Mouse (Mus musculus) ES-E14 (cell line): ENCODE data around the gene Lypd6b. TPM values are rescaled to one million over a fixed set of nuclear protein-coding genes. Genes with fewer than 3 reads are reported as not detected.

ENCODE experiments used
- DNase-seq: peaks from one replicate; pipeline ENCODE4 v3.0.0-alpha.2; 2013; ENCODE audit warnings: low read depth, low spot score
- H3K27ac ChIP-seq: 2 replicates; pipeline ENCODE4 v1.5.1; 2012; ENCODE audit warnings: low read depth, mild to moderate bottlenecking, low read length, moderate library complexity, mixed read lengths; ENCODE audit not compliant: poor library complexity, insufficient read depth, severe bottlenecking
- H3K36me3 ChIP-seq: 2 replicates; pipeline ENCODE4 v1.6.1; 2012; ENCODE audit warnings: mild to moderate bottlenecking, low read length, moderate library complexity, mixed read lengths; ENCODE audit not compliant: control insufficient read depth, poor library complexity, insufficient read depth, severe bottlenecking
- H3K4me1 ChIP-seq, 2 experiments: fragments of 150-350 bp in 1 of 2; sonication (generic) in 1 of 2; 2 replicates each; pipeline ENCODE4 v1.6.1; 2012; ENCODE audit warnings: low read length in 2 of 2, mild to moderate bottlenecking in 1 of 2, mixed read lengths in 1 of 2; ENCODE audit not compliant: control insufficient read depth in 2 of 2, insufficient read depth in 2 of 2, poor library complexity in 1 of 2
- H3K4me3 ChIP-seq, 2 experiments: fragments of 150-350 bp in 1 of 2; sonication (generic) in 1 of 2; 2 replicates each; pipeline ENCODE4 v1.5.1; 2012; ENCODE audit warnings: low read length in 2 of 2, low read depth in 1 of 2, mild to moderate bottlenecking in 1 of 2, mixed read lengths in 1 of 2; ENCODE audit not compliant: insufficient read depth in 1 of 2, poor library complexity in 1 of 2, severe bottlenecking in 1 of 2
- H3K9ac ChIP-seq: 2 replicates; pipeline ENCODE4 v1.6.1; 2012; ENCODE audit warnings: low read depth, mild to moderate bottlenecking, low read length, mixed read lengths; ENCODE audit not compliant: poor library complexity, insufficient read depth, severe bottlenecking
- H3K9me3 ChIP-seq: fragments of 150-350 bp; sonication (generic); 2 replicates; pipeline ENCODE4 v1.6.1; 2012; ENCODE audit warnings: low read depth, mild to moderate bottlenecking, low read length; ENCODE audit not compliant: control insufficient read depth, insufficient read depth
- CHD2 ChIP-seq: IDR thresholded peaks from 2 replicates; pipeline ENCODE4 v1.6.1; 2014; ENCODE audit warnings: mild to moderate bottlenecking, low read depth, low read length, inconsistent platforms
- HCFC1 ChIP-seq: IDR thresholded peaks from 2 replicates; pipeline ENCODE4 v1.6.1; 2012; ENCODE audit warnings: low read length, inconsistent platforms, borderline replicate concordance; ENCODE audit not compliant: insufficient read depth
- MAFK ChIP-seq: IDR thresholded peaks from 2 replicates; pipeline ENCODE4 v1.6.1; 2014; ENCODE audit warnings: mild to moderate bottlenecking, low read depth, low read length, inconsistent platforms; ENCODE audit not compliant: insufficient read depth
- ZC3H11A ChIP-seq: IDR thresholded peaks from 2 replicates; pipeline ENCODE4 v1.6.1; 2012; ENCODE audit warnings: low read depth, mild to moderate bottlenecking, inconsistent platforms, low read length, borderline replicate concordance
- ZNF384 ChIP-seq: IDR thresholded peaks from 2 replicates; pipeline ENCODE4 v1.6.1; 2012; ENCODE audit warnings: low read depth, low read length, inconsistent platforms
- in situ Hi-C, 2 experiments: fragments of 600-800 bp; cut with MboI; formaldehyde crosslinking; loops; one replicate each; pipeline ENCODE4 v1.15.1; 2025; ENCODE audit warnings: low sequenced_read_pairs in 2 of 2, inconsistent platforms in 1 of 2; ENCODE audit not compliant: unreplicated experiment in 2 of 2
- total RNA-seq: library from RNA; depleted of rRNA; stranded (reverse); fragments of 300-350 nt; gene quantifications from 2 replicates; pipeline ENCODE4 v1.2.3, GENCODE M21; 2012

Lypd6b gene
- total RNA-seq, 1 experiment, result 0.18 TPM

- H3K27ac ChIP-seq, result no peak overlapping the region
- H3K9me3 ChIP-seq, result no peaks in the 10 kb centered on the region
- TF ChIP-seq MAFK (no peak), HCFC1 (no peak), ZC3H11A (no peak), CHD2 (no peak)
- in situ Hi-C loops, result no loop called here
- no peak overlapping the region for H3K9ac ChIP-seq
- H3K36me3 ChIP-seq, result no peaks in the 10 kb centered on the region
- peaks cover 0 to 6% of the 10 kb centered on the region in 2 experiments; a peak in 1 of 4 replicates for H3K4me1 ChIP-seq
- no peak overlapping the region for H3K4me3 ChIP-seq
- no peak for DNase-seq
Observed at GRCm38 (mm10) chr2:49882461-49882860, 95.0 kb downstream of the Lypd6b start.

- in situ Hi-C loops, result no loop called here
- DNase-seq, result no peak
- H3K27ac ChIP-seq, result no peak overlapping the region
- H3K9me3 ChIP-seq, result no peaks in the 10 kb centered on the region
- H3K36me3 ChIP-seq, result no peaks in the 10 kb centered on the region
- H3K4me3 ChIP-seq, result no peak overlapping the region
- TF ChIP-seq CHD2 (no peak), HCFC1 (no peak), MAFK (no peak), ZC3H11A (no peak), ZNF384 (no peak)
- no peak overlapping the region for H3K9ac ChIP-seq
- peaks cover 0 to 10% of the 10 kb centered on the region in 2 experiments; a peak in 1 of 4 replicates for H3K4me1 ChIP-seq
Observed at GRCm38 (mm10) chr2:49883990-49884389, 96.5 kb downstream of the Lypd6b start.

GRCm38 (mm10) chr2:49886209-49886608, 98.7 kb downstream of the Lypd6b start:
- H3K4me3 ChIP-seq, result no peak overlapping the region
- TF ChIP-seq ZNF384, result no peak
- no peak for TF ChIP-seq MAFK
- TF ChIP-seq CHD2, result no peak
- no peak for TF ChIP-seq ZC3H11A
- TF ChIP-seq HCFC1, result no peak
- H3K4me1 ChIP-seq, result peaks cover 0 to 10% of the 10 kb centered on the region in 2 experiments; a peak in 1 of 4 replicates
- H3K9ac ChIP-seq, result no peak overlapping the region
- no peaks in the 10 kb centered on the region for H3K9me3 ChIP-seq
- no peak for DNase-seq
- H3K27ac ChIP-seq, result no peak overlapping the region
- in situ Hi-C loops, result no loop called here
- H3K36me3 ChIP-seq, result no peaks in the 10 kb centered on the region

GRCm38 (mm10) chr2:49888346-49888745, 100.9 kb downstream of the Lypd6b start:
- H3K9me3 ChIP-seq, result no peaks in the 10 kb centered on the region
- DNase-seq, result no peak
- in situ Hi-C loops, result no loop called here
- no peak overlapping the region for H3K9ac ChIP-seq
- peaks cover 0 to 7% of the 10 kb centered on the region in 2 experiments; a peak in 1 of 4 replicates for H3K4me1 ChIP-seq
- H3K4me3 ChIP-seq, result no peak overlapping the region
- TF ChIP-seq MAFK (no peak), ZC3H11A (no peak), HCFC1 (no peak), ZNF384 (no peak), CHD2 (no peak)
- no peak overlapping the region for H3K27ac ChIP-seq
- H3K36me3 ChIP-seq, result no peaks in the 10 kb centered on the region

- H3K36me3 ChIP-seq, result no peaks in the 10 kb centered on the region
- H3K4me3 ChIP-seq, result no peak overlapping the region
- DNase-seq, result no peak
- in situ Hi-C loops, result no loop called here
- H3K9ac ChIP-seq, result no peak overlapping the region
- no peak overlapping the region for H3K27ac ChIP-seq
- H3K4me1 ChIP-seq, result peaks cover 0 to 6% of the 10 kb centered on the region in 2 experiments; a peak in 1 of 4 replicates
- no peaks in the 10 kb centered on the region for H3K9me3 ChIP-seq
- no peak for TF ChIP-seq CHD2
- no peak for TF ChIP-seq ZNF384
- no peak for TF ChIP-seq ZC3H11A
- no peak for TF ChIP-seq HCFC1
- TF ChIP-seq MAFK, result no peak
Observed at GRCm38 (mm10) chr2:49890727-49891126, 103.2 kb downstream of the Lypd6b start.
